Mouse (Mus musculus) heart, embryonic 10.5 days (tissue): ENCODE measurements at regions not wholly inside any gene's neighbourhood (a gene's known extent, or its start where the extent isn't known, plus 50 kb on each side); places are given as distances from the start of the nearest gene placed in this dataset.

ENCODE experiments used
- DNase-seq: peaks from one replicate; pipeline ENCODE4 v3.0.0-alpha.2; 2017; ENCODE audit warnings: low spot score
- H3K27ac ChIP-seq: fragments of 300-500 bp; sonication (generic); 2 replicates; pipeline ENCODE4 v1.5.1; 2016; ENCODE audit warnings: mild to moderate bottlenecking
- H3K27me3 ChIP-seq: fragments of 300-500 bp; sonication (generic); 2 replicates; pipeline ENCODE4 v1.6.1; 2016; ENCODE audit warnings: mild to moderate bottlenecking; ENCODE audit not compliant: poor library complexity, insufficient read depth, severe bottlenecking
- H3K36me3 ChIP-seq: fragments of 300-500 bp; sonication (generic); 2 replicates; pipeline ENCODE4 v1.6.1; 2016; ENCODE audit warnings: mild to moderate bottlenecking, moderate library complexity
- H3K4me1 ChIP-seq: fragments of 300-500 bp; sonication (generic); 2 replicates; pipeline ENCODE4 v1.6.1; 2016; ENCODE audit warnings: mild to moderate bottlenecking
- H3K4me3 ChIP-seq: fragments of 300-500 bp; sonication (generic); 2 replicates; pipeline ENCODE4 v1.5.1; 2016; ENCODE audit warnings: mild to moderate bottlenecking, moderate library complexity
- H3K9me3 ChIP-seq: fragments of 300-500 bp; sonication (generic); 2 replicates; pipeline ENCODE4 v1.6.1; 2016; ENCODE audit warnings: mild to moderate bottlenecking, moderate library complexity
- WGBS: fragments of 180-500 bp; shearing (Covaris S2); methylation state at CpG from one replicate; pipeline ENCODE4 v1.1.7; 2016; 5-methylcytosine and 5-hydroxymethylcytosine counted together

DNA sequence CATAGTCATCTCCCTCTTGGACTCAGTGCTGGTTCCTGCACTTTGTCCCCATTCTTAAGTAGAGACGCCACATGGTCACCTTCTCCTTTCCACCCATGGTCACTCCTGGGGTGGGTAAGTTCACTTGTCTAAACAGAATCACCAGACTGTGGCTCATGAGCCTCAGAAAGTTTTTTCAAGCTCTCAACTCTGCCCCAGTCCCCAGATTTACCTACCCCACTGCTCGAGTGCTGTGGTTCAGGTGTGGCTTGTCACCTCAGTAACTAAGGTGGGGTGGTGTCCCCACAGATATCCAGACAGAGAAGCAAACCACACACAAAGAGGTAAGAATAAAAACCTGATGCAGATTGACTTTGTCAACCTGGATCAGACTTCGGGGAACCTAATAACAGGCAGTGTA, 87.6 kb downstream of the Rpl10-ps3 start:
- no peaks in the 10 kb centered on the region for H3K27me3 ChIP-seq
- DNase-seq = no peak
- no peak overlapping the region for H3K27ac ChIP-seq
- WGBS = 77% methylated on average over 3 of the region's 3 CpGs
- H3K4me1 ChIP-seq = no peaks in the 10 kb centered on the region
- H3K36me3 ChIP-seq = no peaks in the 10 kb centered on the region
- H3K9me3 ChIP-seq = no peaks in the 10 kb centered on the region
- H3K4me3 ChIP-seq = no peak overlapping the region

DNA sequence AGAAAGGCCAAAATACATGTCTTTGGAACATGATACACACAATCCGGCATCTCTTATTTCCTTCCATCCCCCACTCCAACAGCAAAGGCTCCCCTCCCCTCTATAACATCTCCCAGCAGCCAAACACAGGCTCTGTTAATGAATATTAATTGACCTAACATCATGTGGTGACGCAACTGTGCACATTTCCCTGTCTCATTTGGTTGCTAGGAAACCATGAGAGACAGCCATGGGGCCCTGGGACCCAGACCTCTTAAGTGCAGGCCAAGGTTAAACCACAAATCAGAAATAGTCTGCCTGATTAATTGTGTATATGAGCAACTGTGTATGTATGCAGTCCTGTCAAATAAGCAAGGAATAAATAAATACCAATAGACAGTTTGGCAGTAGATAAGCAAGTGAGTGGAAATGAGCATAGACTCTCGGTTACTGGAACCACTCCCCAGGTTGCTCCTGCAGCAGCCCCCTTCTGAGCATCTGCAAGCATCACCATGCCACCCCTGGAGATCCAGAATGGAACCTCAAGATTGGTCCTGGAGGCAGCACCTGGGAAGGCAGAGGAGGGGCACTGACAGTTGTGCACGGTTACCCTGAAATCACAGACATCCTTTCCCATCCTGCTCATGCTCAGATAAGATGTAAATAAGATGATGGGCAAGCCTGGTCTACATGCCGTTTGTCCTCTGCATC, 99.6 kb downstream of the Rpl10-ps3 start:
- no peak for DNase-seq
- Histone ChIP-seq H3K9me3 (no peaks in the 10 kb centered on the region), H3K36me3 (no peaks in the 10 kb centered on the region), H3K27me3 (no peaks in the 10 kb centered on the region), H3K27ac (no peak overlapping the region), H3K4me1 (peaks cover 9% of the 10 kb centered on the region), H3K4me3 (no peak overlapping the region)
- 59% methylated on average over 5 of the region's 5 CpGs for WGBS

DNA sequence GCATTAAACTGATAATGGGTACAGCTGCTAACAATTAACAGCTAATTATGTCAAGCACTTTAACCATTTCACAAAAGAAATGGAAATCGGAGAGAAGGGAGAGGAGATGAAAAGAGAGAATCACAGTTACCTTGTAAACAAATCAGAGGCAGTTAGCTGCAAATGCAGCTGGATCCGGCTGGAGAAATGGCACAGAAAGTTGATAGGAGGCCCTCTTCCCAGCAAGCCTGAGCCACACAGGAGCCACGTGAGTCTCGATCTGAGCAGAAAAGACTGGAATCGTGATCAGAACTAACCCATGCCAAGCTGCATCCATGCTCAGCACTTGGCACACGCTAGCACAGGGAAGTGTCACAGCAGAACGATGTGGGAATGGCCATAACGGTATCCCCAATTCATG, 103.8 kb downstream of the Rpl10-ps3 start:
- H3K27me3 ChIP-seq = no peaks in the 10 kb centered on the region
- H3K4me1 ChIP-seq = peaks cover 12% of the 10 kb centered on the region
- DNase-seq = no peak
- no peak overlapping the region for H3K27ac ChIP-seq
- 46% methylated on average over 8 of the region's 8 CpGs for WGBS
- no peaks in the 10 kb centered on the region for H3K9me3 ChIP-seq
- no peak overlapping the region for H3K4me3 ChIP-seq
- H3K36me3 ChIP-seq = no peaks in the 10 kb centered on the region

DNA sequence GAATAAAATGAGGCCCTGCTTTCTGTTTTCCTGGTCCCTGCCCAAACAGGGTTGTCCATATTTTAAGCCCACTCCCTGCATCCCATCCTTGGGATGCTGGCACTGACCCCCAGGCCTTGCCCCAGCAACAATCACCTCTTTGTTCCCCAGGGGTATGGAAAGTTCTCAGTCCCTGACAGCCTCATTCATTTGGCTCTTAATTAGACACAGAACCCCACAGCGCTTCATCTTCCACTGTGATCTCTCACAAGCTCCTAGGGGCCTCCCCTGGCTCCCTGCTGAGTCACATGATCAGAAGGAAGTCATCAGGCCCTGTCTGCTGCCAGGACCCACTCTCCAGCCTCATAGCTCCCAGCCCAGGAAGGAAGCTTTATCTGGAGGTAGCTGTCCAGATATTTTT, 108.9 kb downstream of the Rpl10-ps3 start:
- Histone ChIP-seq H3K4me1 (peaks cover 8% of the 10 kb centered on the region), H3K9me3 (no peaks in the 10 kb centered on the region), H3K27ac (no peak overlapping the region), H3K4me3 (no peak overlapping the region), H3K36me3 (no peaks in the 10 kb centered on the region), H3K27me3 (no peaks in the 10 kb centered on the region)
- 29% methylated on average over 1 of the region's 1 CpGs for WGBS
- DNase-seq = no peak

DNA sequence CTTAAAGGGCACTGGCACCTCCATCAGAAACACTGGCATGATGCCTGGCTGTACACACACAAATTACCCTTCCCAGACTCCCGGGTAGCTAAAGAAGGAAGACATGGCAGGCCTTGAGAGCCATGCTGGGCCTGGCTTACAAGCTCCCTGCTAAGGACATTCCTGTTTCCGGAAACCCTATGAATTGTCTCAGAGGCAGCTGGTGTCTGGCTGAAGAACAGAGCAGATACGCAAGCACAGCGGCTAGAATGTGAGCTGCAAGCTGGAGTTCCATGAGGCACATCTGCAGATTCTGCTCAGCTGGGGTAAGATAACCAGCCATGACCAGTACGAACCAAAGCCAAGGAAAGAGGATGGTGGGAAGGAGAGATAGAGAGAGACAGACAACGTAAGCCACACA, 110.1 kb downstream of the Rpl10-ps3 start:
- peaks cover 8% of the 10 kb centered on the region for H3K4me1 ChIP-seq
- H3K27ac ChIP-seq = no peak overlapping the region
- H3K9me3 ChIP-seq = no peaks in the 10 kb centered on the region
- H3K36me3 ChIP-seq = no peaks in the 10 kb centered on the region
- H3K4me3 ChIP-seq = no peak overlapping the region
- no peak for DNase-seq
- 74% methylated on average over 6 of the region's 6 CpGs for WGBS
- no peaks in the 10 kb centered on the region for H3K27me3 ChIP-seq

DNA sequence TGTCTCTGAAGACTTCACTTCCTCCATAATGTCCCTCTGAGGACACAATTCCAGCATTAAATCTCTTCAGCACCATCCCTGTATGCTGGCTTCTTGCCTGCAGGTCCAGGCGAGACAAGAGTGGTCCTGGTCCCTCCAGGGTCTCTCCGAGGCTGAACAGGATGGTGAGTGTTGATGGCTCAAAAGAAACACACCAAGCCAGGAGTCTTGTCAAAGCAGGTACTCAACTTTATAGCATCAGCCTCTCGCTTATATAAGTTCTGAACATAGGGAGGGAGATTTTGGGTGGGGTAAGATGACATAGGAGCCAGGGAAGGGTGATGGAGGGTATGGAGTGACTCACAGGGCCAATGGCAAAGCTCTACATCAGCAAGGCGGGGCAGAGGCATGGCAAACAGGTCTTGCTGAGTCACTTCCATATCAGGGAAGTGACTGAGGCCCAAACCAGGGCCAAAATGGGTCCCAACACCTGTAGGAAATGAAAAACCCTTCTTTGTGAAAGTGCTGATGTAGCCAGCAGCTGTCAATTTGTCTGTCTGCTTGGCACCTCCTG, 111.7 kb downstream of the Rpl10-ps3 start:
- WGBS = 72% methylated on average over 4 of the region's 4 CpGs
- DNase-seq = no peak
- no peak overlapping the region for H3K4me3 ChIP-seq
- no peaks in the 10 kb centered on the region for H3K36me3 ChIP-seq
- H3K9me3 ChIP-seq = no peaks in the 10 kb centered on the region
- no peak overlapping the region for H3K27ac ChIP-seq
- H3K4me1 ChIP-seq = peaks cover 8% of the 10 kb centered on the region
- no peaks in the 10 kb centered on the region for H3K27me3 ChIP-seq

DNA sequence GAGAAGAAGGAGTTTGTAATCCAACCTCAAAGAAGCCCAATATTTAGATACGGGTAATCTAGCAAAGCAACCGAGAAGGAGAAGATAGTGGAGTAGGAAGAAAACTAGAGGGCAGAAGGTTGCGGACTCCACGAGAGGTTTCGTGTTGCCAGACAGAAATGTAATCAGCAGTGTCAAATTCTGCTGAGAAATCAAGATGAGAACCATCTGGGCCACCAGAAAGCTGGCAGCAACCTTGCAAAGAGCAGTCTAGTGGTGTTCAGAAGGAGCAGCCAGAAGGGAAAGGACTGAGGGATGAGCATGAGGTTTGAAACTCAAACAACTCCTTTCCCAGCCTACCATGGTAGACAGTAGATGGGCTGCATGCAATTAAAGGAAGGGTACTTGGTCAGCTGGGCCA, 134.3 kb downstream of the Rpl10-ps3 start:
- no peak overlapping the region for H3K27ac ChIP-seq
- no peak for DNase-seq
- H3K4me1 ChIP-seq = no peaks in the 10 kb centered on the region
- no peaks in the 10 kb centered on the region for H3K27me3 ChIP-seq
- WGBS = 62% methylated on average over 5 of the region's 5 CpGs
- no peak overlapping the region for H3K4me3 ChIP-seq
- no peaks in the 10 kb centered on the region for H3K9me3 ChIP-seq
- no peaks in the 10 kb centered on the region for H3K36me3 ChIP-seq

DNA sequence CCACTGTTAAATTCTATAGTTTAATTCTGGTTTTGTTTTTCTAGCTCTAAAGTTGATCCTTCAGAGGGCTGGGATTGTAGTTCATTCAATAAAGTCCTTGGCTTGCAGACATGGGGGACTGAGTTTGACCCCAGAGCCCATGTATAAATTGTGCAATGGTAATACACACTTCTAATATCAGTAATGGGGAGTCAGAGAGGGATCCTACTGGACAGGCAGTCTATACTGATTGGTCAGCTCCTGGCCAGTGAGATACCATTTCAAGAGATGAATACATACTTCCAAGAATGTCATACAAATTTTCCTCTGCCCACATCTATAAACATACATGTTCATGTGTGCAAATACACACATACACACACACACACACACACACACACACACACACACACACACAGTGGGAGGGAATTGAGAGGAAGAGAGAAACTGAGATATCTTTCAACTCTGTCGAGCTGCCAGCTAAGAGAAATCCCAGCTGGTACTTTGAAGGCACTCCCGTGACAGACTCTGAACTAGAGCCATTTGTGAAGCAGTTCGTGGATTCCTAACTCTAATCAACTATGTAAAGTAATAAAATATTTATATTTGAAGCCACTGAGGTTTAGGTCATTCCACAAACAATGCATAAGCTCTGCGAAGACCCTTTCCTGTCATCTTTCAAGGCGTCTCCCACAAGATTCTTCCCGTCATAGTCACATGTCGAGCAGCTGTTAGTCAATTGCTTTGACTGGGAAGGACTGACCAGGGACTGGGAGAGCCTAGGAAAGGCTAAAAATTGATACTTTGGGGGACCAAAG, 145.1 kb downstream of the Rpl10-ps3 start:
- DNase-seq = no peak
- Histone ChIP-seq H3K9me3 (no peaks in the 10 kb centered on the region), H3K27ac (no peak overlapping the region), H3K36me3 (no peaks in the 10 kb centered on the region), H3K27me3 (no peaks in the 10 kb centered on the region), H3K4me1 (no peaks in the 10 kb centered on the region), H3K4me3 (no peak overlapping the region)
- 67% methylated on average over 7 of the region's 7 CpGs for WGBS

DNA sequence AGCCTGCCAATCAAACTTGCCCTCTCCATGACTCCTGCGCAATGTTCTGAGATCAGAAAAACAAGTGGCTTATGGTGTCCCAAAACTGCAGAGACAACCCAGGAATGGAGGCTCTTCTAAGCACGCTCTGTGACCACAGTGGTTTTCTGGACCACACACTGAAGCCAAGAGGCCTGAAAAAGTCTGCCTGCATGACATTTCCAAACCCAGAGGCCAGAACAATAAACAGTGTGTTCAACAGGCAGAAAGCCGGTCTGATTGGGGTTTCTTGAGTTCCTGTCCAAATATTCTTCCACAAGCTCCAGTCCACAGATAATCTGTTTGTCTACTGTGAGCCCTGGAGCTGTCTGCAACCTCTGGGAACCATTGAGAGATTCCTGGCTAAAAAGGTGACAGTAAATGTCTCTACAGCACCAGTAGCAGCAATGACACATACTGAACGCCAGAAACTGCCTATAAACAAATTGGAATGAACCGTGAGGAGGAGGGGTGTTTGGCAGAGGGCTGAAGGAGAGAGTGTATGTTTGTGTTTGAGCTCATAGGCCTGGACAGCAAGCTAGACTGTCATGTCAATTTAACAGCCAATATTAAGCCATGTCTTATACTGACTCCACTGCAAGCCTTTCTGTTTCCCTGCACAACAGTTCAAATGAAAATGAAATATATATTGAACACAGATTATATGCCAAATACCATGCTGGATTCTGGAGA, 152.2 kb downstream of the Rpl10-ps3 start:
- H3K4me3 ChIP-seq = no peak overlapping the region
- H3K9me3 ChIP-seq = no peaks in the 10 kb centered on the region
- H3K27me3 ChIP-seq = no peaks in the 10 kb centered on the region
- no peak overlapping the region for H3K27ac ChIP-seq
- DNase-seq = no peak
- peaks cover 5% of the 10 kb centered on the region for H3K4me1 ChIP-seq
- 65% methylated on average over 5 of the region's 5 CpGs for WGBS
- H3K36me3 ChIP-seq = no peaks in the 10 kb centered on the region

DNA sequence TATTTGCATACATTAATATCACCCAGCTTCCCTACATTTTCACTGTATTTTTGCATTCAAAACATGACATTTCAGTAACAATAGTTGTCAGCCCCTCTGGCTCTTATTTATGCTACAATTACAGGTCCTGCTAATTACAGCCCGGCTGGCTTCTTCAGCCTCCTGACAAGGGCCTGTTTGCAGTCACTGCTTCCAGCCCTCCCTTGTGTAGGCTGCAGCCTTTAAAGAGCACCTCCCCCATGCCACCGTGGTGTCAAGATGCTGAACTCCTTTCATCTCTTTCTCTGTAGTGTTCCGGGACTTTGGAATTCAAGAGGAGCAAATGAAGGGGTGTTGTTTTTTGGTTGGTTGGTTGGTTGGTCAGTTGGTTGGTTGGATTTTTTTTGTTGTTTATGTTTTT, 153.6 kb downstream of the Rpl10-ps3 start:
- Histone ChIP-seq H3K4me1 (peaks cover 5% of the 10 kb centered on the region), H3K9me3 (no peaks in the 10 kb centered on the region), H3K27me3 (no peaks in the 10 kb centered on the region), H3K36me3 (no peaks in the 10 kb centered on the region), H3K27ac (no peak overlapping the region), H3K4me3 (no peak overlapping the region)
- WGBS = 12% methylated on average over 3 of the region's 3 CpGs
- no peak for DNase-seq

DNA sequence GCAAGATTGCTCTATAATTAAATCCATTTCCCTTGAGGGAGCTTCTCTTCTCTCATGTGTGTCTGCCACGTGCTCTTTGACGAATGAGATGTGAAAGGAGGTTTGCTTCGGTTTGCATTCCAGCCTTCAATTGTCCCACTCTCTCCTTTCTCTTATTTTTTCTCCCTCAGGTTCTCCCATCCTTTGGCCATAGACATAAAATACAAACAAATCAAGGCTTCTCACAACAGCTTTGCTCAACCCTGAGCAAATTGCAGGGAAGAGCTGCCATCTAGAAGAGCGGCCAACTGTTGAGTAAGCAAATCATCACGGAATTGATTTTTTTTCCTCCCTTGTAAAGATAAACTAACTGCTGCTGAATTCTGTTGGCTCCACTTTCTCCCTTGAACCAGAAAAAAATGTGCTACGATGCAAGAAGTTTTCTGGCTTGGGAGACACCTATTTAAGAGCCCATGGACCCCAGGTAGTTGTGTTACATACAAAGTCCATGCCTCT, 156.1 kb downstream of the Rpl10-ps3 start:
- H3K36me3 ChIP-seq = no peaks in the 10 kb centered on the region
- no peak for DNase-seq
- 81% methylated on average over 6 of the region's 6 CpGs for WGBS
- H3K27ac ChIP-seq = no peak overlapping the region
- H3K27me3 ChIP-seq = no peaks in the 10 kb centered on the region
- H3K4me1 ChIP-seq = peaks cover 5% of the 10 kb centered on the region
- no peak overlapping the region for H3K4me3 ChIP-seq
- H3K9me3 ChIP-seq = no peaks in the 10 kb centered on the region

DNA sequence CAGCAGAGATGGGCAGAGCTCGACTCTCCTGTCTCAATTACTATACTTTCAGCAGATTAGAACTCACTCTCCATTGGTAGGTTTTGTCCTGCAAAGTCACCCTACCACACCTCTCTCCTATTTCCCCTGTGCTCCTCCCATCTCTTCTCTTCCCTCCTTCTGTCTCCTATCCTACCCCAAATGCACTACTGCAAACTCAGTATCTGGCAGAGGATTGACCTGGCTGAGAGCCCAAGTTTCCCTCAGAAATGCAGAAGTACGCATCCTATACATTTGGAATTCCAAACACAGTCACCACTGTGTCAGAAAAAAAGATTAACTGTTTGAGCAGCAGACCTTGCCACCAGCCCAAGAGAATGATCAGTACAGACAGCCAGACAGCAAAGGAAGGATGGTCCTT, 163.4 kb downstream of the Rpl10-ps3 start:
- Histone ChIP-seq H3K27ac (no peak overlapping the region), H3K4me1 (no peaks in the 10 kb centered on the region), H3K9me3 (no peaks in the 10 kb centered on the region), H3K36me3 (no peaks in the 10 kb centered on the region), H3K4me3 (no peak overlapping the region), H3K27me3 (no peaks in the 10 kb centered on the region)
- WGBS = 52% methylated on average over 2 of the region's 2 CpGs
- DNase-seq = no peak

DNA sequence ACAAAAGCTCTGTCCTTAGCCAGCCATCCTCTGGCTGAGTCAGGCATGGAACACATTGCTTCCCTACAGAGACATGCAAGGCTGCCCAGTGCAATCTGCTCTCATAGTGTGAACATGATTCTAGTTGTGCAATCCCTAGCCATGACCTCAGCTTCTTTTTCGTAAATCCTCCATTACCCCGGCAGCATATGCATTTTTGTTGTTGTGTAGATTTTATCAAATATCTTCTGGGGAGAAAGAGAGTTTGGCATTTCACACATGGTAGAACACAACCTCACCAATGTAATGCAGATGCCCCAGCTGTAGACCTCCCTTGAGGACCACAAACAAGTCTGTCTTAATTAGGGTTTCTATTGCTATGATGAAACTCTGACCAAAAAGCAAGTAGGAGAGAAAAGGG, 168.6 kb downstream of the Rpl10-ps3 start:
- H3K27ac ChIP-seq = no peak overlapping the region
- H3K27me3 ChIP-seq = no peaks in the 10 kb centered on the region
- no peak overlapping the region for H3K4me3 ChIP-seq
- H3K4me1 ChIP-seq = no peaks in the 10 kb centered on the region
- DNase-seq = no peak
- 82% methylated on average over 2 of the region's 2 CpGs for WGBS
- H3K9me3 ChIP-seq = no peaks in the 10 kb centered on the region
- no peaks in the 10 kb centered on the region for H3K36me3 ChIP-seq
